Comparison of ENCODE assay signal across 26 mouse cellular contexts in the genomic region with DNA sequence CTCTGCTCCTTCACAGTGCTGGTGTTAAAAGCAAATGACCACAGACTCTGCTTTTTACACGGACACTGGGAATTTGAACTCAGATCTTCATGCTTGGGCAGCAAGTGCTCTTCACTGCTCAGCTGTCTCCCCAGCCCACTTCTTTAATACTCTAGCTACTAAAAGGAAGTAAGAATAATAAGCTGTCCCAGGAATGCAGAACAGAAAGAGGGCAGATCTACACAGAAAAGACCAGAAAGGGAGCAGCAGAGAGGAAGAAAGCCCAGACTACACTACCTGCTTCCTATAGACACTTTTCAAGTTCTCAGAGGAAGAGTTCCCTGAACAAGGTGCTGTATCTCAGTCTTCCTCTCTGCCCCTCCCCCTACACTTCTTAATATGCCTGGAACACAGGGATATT. TPM values are rescaled to one million over a fixed set of nuclear protein-coding genes. Genes with fewer than 3 reads are reported as not detected.
DNase-seq lines count a peak whose midpoint lies in the region; ATAC-seq and TF ChIP-seq lines count a peak whose summit lies in the region.
"Had no signal": no experiment of that assay in that cellular context is flagged by ENCODE, and none has a peak within 500 bp of the region (broad histone marks: within the 10 kb centered on the region; RNA-seq: fewer than 3 reads in every experiment).

No protein-coding gene starts in this region.

- H3K9me3 ChIP-seq in heart, embryonic 10.5 days, result no peaks in the 10 kb centered on the region
- H3K9me3 ChIP-seq: embryonic facial prominence, embryonic 10.5 days; embryonic facial prominence, embryonic 13.5 days; forebrain, embryonic 12.5 days; forebrain, embryonic 15.5 days; G1E; hindbrain, embryonic 12.5 days; hindbrain, embryonic 15.5 days had no signal

- TF ChIP-seq POLR2A in testis, adult 2 months (IDR thresholded peaks at IDR 0.05; ENCODE audit: control insufficient read depth, low read depth, low read length), result no peak

- TF ChIP-seq CTCF in testis, adult 2 months (IDR thresholded peaks at IDR 0.05; ENCODE audit: control insufficient read depth, insufficient read depth, insufficient replicate concordance, low read depth, low read length), result no peak

- 60% methylated on average over 1 of the region's 1 CpGs for WGBS in heart, embryonic 10.5 days

- ATAC-seq in common myeloid progenitor, adult 5-6 weeks (replicated peaks; ENCODE audit: low read depth, poor library complexity, severe bottlenecking), result peak; percentile 36; the same call in 1 of the 2 replicates
- peak; percentile 44; the same call in 1 of the 2 replicates for ATAC-seq in megakaryocyte progenitor cell, adult 5-6 weeks (replicated peaks; ENCODE audit: poor library complexity)
- ATAC-seq: forebrain, embryonic 15.5 days; Patski had no signal

- H3K4me1 ChIP-seq in testis, adult 2 months (ENCODE audit: control insufficient read depth, insufficient read depth, low read length), result peaks cover 2% of the 10 kb centered on the region; the same call in 1 of the 2 replicates
- H3K4me1 ChIP-seq in heart, embryonic 10.5 days, result peaks cover 18% of the 10 kb centered on the region
- H3K4me1 ChIP-seq: forebrain, embryonic 12.5 days; forebrain, embryonic 15.5 days; hindbrain, embryonic 12.5 days; hindbrain, embryonic 15.5 days had no signal

- no peaks in the 10 kb centered on the region for H3K27me3 ChIP-seq in testis, adult 2 months (ENCODE audit: control insufficient read depth, insufficient read depth, low read length)
- H3K27me3 ChIP-seq in heart, embryonic 10.5 days (ENCODE audit: insufficient read depth, poor library complexity, severe bottlenecking), result peaks cover 7% of the 10 kb centered on the region

- H3K27ac ChIP-seq in testis, adult 2 months (ENCODE audit: control insufficient read depth, insufficient read depth, low read depth, low read length), result no peak overlapping the region
- no peak overlapping the region for H3K27ac ChIP-seq in heart, embryonic 10.5 days
- H3K27ac ChIP-seq: embryonic facial prominence, embryonic 10.5 days; embryonic facial prominence, embryonic 13.5 days; forebrain, embryonic 12.5 days; forebrain, embryonic 15.5 days; heart, adult 2 months; hindbrain, embryonic 12.5 days; hindbrain, embryonic 15.5 days had no signal

- H3K36me3 ChIP-seq in testis, adult 2 months (ENCODE audit: control insufficient read depth, insufficient read depth, low read length), result no peaks in the 10 kb centered on the region
- no peaks in the 10 kb centered on the region for H3K36me3 ChIP-seq in heart, embryonic 10.5 days
- H3K36me3 ChIP-seq: embryonic facial prominence, embryonic 10.5 days; embryonic facial prominence, embryonic 13.5 days; forebrain, embryonic 12.5 days; forebrain, embryonic 15.5 days; G1E; hindbrain, embryonic 12.5 days; hindbrain, embryonic 15.5 days had no signal

- H3K4me3 ChIP-seq in testis, adult 2 months (ENCODE audit: control insufficient read depth, low read depth, low read length), result peak overlapping the region; percentile 74
- no peak overlapping the region for H3K4me3 ChIP-seq in heart, embryonic 10.5 days
- H3K4me3 ChIP-seq: embryonic facial prominence, embryonic 10.5 days; embryonic facial prominence, embryonic 13.5 days; erythroblast, embryonic 14.5 days; forebrain, embryonic 12.5 days; forebrain, embryonic 15.5 days; heart, adult 2 months; hindbrain, embryonic 12.5 days; hindbrain, embryonic 15.5 days had no signal

- no peak for DNase-seq in testis, postnatal 14 days (ENCODE audit: low spot score)
- DNase-seq in adrenal gland, postnatal 14 days, result no peak
- DNase-seq in heart, embryonic 10.5 days (ENCODE audit: low spot score), result no peak
- DNase-seq: adrenal gland, postnatal 10 days; cerebellum, adult 11 months; cerebellum, adult 2 months; cerebellum, adult 9-11 months; cerebellum, postnatal 25 days; embryo, embryonic 11 days; gastrocnemius, postnatal 10 days; gastrocnemius, postnatal 36 days; heart, adult 2 months had no signal

RNA-seq across cellular contexts. Expression of a gene that starts 8.5 kb away (rescaled TPM):
- polyA plus RNA-seq in testis, adult 2 months (2012; rRNA removed), result 0.10 and 0.12 TPM in 2 replicates
- not detected in 2 replicates for total RNA-seq in common myeloid progenitor, adult 5-6 weeks (2017)
- total RNA-seq in megakaryocyte progenitor cell, adult 5-6 weeks (2015), result not detected in 2 replicates
- total RNA-seq in megakaryocyte progenitor cell, adult 5-6 weeks (2017), result not detected in 2 replicates
- total RNA-seq in adrenal gland, postnatal 14 days (2021), result 4.0 and 4.6 TPM in 2 replicates
- polyA plus RNA-seq in heart, embryonic 10.5 days (2016; fragmentation: Nextera tagmentation; extraction: Ambion mirVana), result 0.05 and 0.18 TPM in 2 replicates
- total RNA-seq: gastrocnemius, adult 18-20 months; gastrocnemius, postnatal 36 days; hematopoietic stem cell, adult 5-6 weeks had no signal
- polyA plus RNA-seq: cerebellum, adult 2 months; embryonic facial prominence, embryonic 13.5 days; erythroblast, embryonic 14.5 days; forebrain, embryonic 12.5 days; forebrain, embryonic 15.5 days; G1E; heart, adult 2 months; hindbrain, embryonic 15.5 days had no signal

RNA-seq across cellular contexts. Expression of a gene that starts 51.8 kb away (rescaled TPM):
- 17.6 and 19.2 TPM in 2 replicates for polyA plus RNA-seq in testis, adult 2 months (2012; rRNA removed)
- total RNA-seq in common myeloid progenitor, adult 5-6 weeks (2017), result 14.2 and 15.1 TPM in 2 replicates
- 48.2 and 52.8 TPM in 2 replicates for total RNA-seq in megakaryocyte progenitor cell, adult 5-6 weeks (2015)
- 6.4 and 7.5 TPM in 2 replicates for total RNA-seq in megakaryocyte progenitor cell, adult 5-6 weeks (2017)
- total RNA-seq in adrenal gland, postnatal 14 days (2021), result 15.9 and 17.0 TPM in 2 replicates
- 10.6 and 12.6 TPM in 2 replicates for polyA plus RNA-seq in heart, embryonic 10.5 days (2016; fragmentation: Nextera tagmentation; extraction: Ambion mirVana)
